Mouse (Mus musculus) heart, adult 2 months (tissue): ENCODE measurements around the gene Trpv3.
A peak's percentile ranks its signal among the peaks of the same experiment; 100 is the strongest.

Source experiments
- CTCF ChIP-seq: fragments of 200-600 bp; IDR thresholded peaks from 2 replicates; pipeline ENCODE4 v1.8.1; 2022; ENCODE audit warnings: antibody characterized with exemption, mild to moderate bottlenecking, moderate library complexity
- EP300 ChIP-seq: fragments of 200-500 bp; IDR thresholded peaks from 2 replicates; pipeline ENCODE4 v1.6.1; 2011; ENCODE audit warnings: low read depth, low read length, control low read depth; ENCODE audit not compliant: insufficient read depth
- POLR2A ChIP-seq: fragments of 200-500 bp; IDR thresholded peaks from 2 replicates; pipeline ENCODE4 v1.6.1; 2011; ENCODE audit warnings: mild to moderate bottlenecking, low read depth, low read length, control low read depth; ENCODE audit not compliant: insufficient read depth

GRCm38 (mm10) chr11:73281528-73282027, 14.4 kb downstream of the Trpv3 start:
- no peak for TF ChIP-seq POLR2A
- peak; percentile 73 for TF ChIP-seq CTCF
- TF ChIP-seq EP300 = no peak
